Mouse (Mus musculus) heart, embryonic 13.5 days (tissue): ENCODE measurements at regions not wholly inside any gene's neighbourhood (a gene's known extent, or its start where the extent isn't known, plus 50 kb on each side); places are given as distances from the start of the nearest gene placed in this dataset.

Experiments
- ATAC-seq: fragments of 200-750 bp; cut with Nextera tagmentation; 2 replicates; pipeline ENCODE4 v1.8.0; 2017; ENCODE audit warnings: moderate TSS enrichment; ENCODE audit not compliant: insufficient number of reproducible peaks, low FRiP score, low TSS enrichment; ENCODE audit errors: extremely low read depth
- H3K27ac ChIP-seq: fragments of 300-500 bp; sonication (generic); replicated peaks from 2 replicates; pipeline ENCODE4 v1.5.1; 2015; ENCODE audit warnings: moderate library complexity, mild to moderate bottlenecking, inconsistent platforms
- H3K27me3 ChIP-seq: fragments of 300-500 bp; sonication (generic); replicated peaks from 2 replicates; pipeline ENCODE4 v1.6.1; 2015; ENCODE audit warnings: mild to moderate bottlenecking, inconsistent platforms
- H3K36me3 ChIP-seq: fragments of 300-500 bp; sonication (generic); 2 replicates; pipeline ENCODE4 v1.6.1; 2015; ENCODE audit warnings: mild to moderate bottlenecking, inconsistent platforms
- H3K4me1 ChIP-seq: fragments of 300-500 bp; sonication (generic); 2 replicates; pipeline ENCODE4 v1.6.1; 2015; ENCODE audit warnings: inconsistent platforms
- H3K4me2 ChIP-seq: fragments of 300-500 bp; sonication (generic); 2 replicates; pipeline ENCODE4 v1.6.1; 2015; ENCODE audit warnings: inconsistent platforms, mild to moderate bottlenecking, moderate library complexity
- H3K4me3 ChIP-seq: fragments of 300-500 bp; sonication (generic); 2 replicates; pipeline ENCODE4 v1.5.1; 2015; ENCODE audit warnings: moderate library complexity, mild to moderate bottlenecking, inconsistent platforms
- H3K9ac ChIP-seq: fragments of 300-500 bp; sonication (generic); 2 replicates; pipeline ENCODE4 v1.6.1; 2015; ENCODE audit warnings: inconsistent platforms, mild to moderate bottlenecking, moderate library complexity
- H3K9me3 ChIP-seq: fragments of 300-500 bp; sonication (generic); 2 replicates; pipeline ENCODE4 v1.6.1; 2016; ENCODE audit warnings: inconsistent platforms
- WGBS: fragments of 180-500 bp; shearing (Covaris S2); methylation state at CpG from one replicate; pipeline ENCODE4 v1.1.7; 2015; ENCODE audit warnings: mixed read lengths; 5-methylcytosine and 5-hydroxymethylcytosine counted together

DNA sequence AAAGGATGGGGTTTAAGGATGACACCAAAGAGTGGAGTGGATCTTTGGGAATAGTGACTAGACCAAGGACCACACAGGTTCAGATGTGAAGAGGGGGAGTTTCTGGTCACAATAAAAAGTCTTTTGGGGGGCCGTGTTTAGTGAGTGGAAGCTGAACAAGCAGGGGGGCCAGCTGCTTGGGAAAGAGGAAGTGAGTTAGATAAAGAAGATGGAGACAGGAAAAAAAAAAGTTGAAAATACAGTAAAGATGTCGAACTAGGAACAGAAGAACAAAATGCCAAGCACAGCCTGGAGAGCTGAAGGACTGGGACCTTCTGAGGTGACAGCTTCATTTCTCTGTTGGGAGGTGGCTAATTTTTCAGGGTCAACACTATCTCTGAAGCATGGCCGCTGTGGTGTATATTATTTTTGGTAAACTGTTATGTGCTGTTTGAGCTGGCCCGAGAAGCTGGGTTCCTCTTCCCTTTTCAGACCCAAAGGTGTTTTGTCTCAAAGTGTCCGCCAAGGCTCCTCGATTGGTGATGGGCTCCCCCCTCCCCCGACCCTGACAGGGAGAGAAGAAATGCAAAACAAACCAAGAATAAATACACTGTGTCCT, 97.1 kb downstream of the Nog start:
- H3K4me2 ChIP-seq = no peak overlapping the region
- no peaks in the 10 kb centered on the region for H3K9me3 ChIP-seq
- no peak overlapping the region for H3K4me3 ChIP-seq
- H3K27me3 ChIP-seq = no peaks in the 10 kb centered on the region; the same call in 1 of the 2 replicates
- no peaks in the 10 kb centered on the region for H3K36me3 ChIP-seq
- ATAC-seq = no peak
- WGBS = 44% methylated on average over 7 of the region's 7 CpGs
- no peak overlapping the region for H3K27ac ChIP-seq
- H3K9ac ChIP-seq = no peak overlapping the region
- peaks cover 7% of the 10 kb centered on the region; the same call in 1 of the 2 replicates for H3K4me1 ChIP-seq

DNA sequence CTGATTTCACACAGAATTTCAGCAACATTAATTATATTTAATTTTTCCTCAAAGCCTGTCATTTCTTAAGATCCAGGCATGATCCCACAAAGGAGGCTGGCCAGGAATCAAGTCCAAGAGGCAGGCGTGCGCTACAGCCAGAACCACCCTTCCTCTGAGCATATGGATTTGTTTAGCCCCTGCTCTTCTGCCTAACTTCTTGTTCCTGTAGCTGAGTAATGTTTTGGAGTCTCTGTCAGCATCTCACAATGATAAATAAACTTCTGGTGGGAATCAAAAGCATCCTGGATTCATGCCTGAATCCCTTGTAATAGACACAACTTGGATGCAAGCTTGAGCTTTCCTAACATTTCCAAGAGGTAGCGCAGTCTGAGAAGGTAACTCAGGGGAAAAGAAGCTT, 101.7 kb downstream of the Nog start:
- Histone ChIP-seq H3K27ac (no peak overlapping the region), H3K9me3 (no peaks in the 10 kb centered on the region; the same call in 1 of the 2 replicates), H3K9ac (no peak overlapping the region), H3K4me2 (no peak overlapping the region), H3K36me3 (no peaks in the 10 kb centered on the region), H3K27me3 (no peaks in the 10 kb centered on the region), H3K4me1 (peaks cover 6% of the 10 kb centered on the region; the same call in 1 of the 2 replicates), H3K4me3 (no peak overlapping the region)
- no peak for ATAC-seq
- 76% methylated on average over 3 of the region's 3 CpGs for WGBS

DNA sequence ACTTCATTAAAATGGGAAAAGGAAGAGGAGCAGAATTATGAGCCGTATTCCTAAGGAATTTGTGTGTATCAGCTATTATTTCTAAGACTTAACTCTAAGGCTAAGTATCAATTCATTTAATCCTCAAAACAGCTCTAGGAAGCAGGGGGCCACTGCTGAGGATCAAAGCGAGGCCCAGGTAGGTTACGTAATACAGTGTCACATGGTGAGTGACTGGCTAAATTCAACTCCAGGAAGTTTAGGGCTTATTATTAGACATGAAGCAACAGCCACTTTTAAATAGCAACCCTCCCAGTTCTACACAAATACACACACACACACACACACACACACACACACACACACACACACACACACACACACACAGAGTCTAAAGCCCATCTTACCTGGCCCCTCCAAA, 109.3 kb downstream of the Nog start:
- H3K4me1 ChIP-seq = no peaks in the 10 kb centered on the region
- H3K9ac ChIP-seq = no peak overlapping the region
- no peaks in the 10 kb centered on the region; the same call in 1 of the 2 replicates for H3K9me3 ChIP-seq
- H3K36me3 ChIP-seq = no peaks in the 10 kb centered on the region
- WGBS = 80% methylated on average over 3 of the region's 3 CpGs
- no peaks in the 10 kb centered on the region for H3K27me3 ChIP-seq
- ATAC-seq = no peak
- H3K4me3 ChIP-seq = no peak overlapping the region
- H3K4me2 ChIP-seq = no peak overlapping the region
- H3K27ac ChIP-seq = no peak overlapping the region

DNA sequence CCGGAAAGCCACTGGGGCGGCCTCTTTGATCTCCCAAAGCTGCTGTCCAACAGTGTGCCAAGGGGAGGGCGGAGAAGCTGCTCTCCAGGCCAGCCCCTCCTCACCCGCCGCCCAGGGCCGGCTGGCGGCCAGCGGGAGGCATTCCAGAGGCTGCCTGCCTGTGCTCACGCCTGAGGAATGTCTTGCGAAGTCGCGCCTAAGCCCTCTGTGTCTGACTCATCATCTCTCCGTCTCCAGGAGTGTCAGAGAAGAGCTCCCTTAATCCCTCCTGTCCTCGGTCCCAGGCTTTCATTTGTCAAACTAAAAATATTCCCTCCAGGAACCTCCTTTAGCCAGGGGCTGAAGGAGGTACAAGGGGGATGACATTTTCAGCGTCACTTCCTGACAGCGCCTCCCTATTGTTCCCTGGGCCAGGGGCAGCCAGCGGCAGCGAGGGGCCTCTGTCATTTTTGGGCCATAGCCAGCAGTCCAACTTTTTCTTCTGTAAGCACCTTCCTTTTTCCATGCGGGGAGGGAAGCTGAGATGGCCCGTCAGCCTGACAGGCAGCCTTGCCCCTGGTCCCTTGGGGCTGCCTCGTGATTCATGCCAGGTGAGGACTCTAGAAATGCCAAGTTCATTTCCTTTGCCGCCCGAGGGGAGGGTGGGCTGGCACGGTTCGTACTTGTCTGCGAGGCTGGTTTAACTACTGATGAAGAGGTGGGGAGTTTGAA, 113.4 kb downstream of the Gm525 start:
- Histone ChIP-seq H3K4me3 (peak overlapping the region; percentile 41), H3K9me3 (no peaks in the 10 kb centered on the region), H3K4me1 (peaks cover 29% of the 10 kb centered on the region), H3K4me2 (peak overlapping the region; percentile 66), H3K27ac (peak overlapping the region; percentile 79), H3K9ac (peak overlapping the region; percentile 9), H3K27me3 (no peaks in the 10 kb centered on the region), H3K36me3 (no peaks in the 10 kb centered on the region)
- peak; percentile 66 for ATAC-seq
- WGBS = 3% methylated on average over 26 of the region's 26 CpGs

DNA sequence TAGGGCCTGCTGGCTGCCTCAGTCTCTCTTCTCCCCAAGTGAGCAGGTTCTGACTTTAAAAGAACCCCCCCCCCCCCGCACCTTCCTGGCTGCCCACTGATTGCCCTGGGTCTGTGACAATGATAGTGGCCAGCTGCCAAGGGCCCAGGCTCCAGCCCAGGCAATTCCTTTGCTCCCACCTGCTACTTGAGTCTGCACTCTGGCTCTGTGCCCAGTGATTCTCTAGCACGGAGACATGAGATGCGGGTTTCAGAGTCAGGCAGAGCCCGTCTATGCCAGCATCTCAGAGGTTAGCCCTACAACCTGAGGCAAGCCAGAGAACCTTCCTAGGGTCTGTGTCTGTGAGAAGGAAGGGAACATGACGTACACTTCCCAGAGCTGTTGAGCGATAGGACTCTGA, 112.2 kb downstream of the Gm525 start:
- WGBS = 20% methylated on average over 6 of the region's 6 CpGs
- H3K27ac ChIP-seq = peak overlapping the region; percentile 32
- H3K4me2 ChIP-seq = peak overlapping the region; percentile 10; the same call in 1 of the 2 replicates

DNA sequence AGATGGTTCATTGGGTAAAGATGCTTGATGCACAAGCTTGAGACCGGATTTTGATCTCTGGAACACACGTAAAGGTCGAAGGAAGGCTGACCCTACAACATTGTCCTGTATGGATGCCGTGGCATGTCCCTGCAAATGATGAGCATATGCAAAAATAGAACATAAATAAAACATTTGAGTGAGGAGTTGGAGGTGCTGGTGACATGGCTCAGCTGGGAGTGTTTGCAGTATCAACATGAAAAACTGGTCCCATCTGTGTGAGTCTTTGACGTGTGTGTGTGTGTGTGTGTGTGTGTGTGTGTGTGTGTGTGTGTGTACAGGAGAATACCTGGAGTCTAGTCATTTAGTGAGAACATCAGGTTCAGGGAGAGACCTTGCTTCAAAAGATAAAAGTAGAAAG, 107.8 kb downstream of the Gm525 start:
- H3K4me3 ChIP-seq = no peak overlapping the region
- no peak overlapping the region for H3K27ac ChIP-seq
- H3K36me3 ChIP-seq = no peaks in the 10 kb centered on the region
- no peaks in the 10 kb centered on the region for H3K27me3 ChIP-seq
- no peak for ATAC-seq
- H3K9ac ChIP-seq = no peak overlapping the region
- H3K9me3 ChIP-seq = no peaks in the 10 kb centered on the region
- H3K4me1 ChIP-seq = peaks cover 17% of the 10 kb centered on the region
- 75% methylated on average over 5 of the region's 5 CpGs for WGBS
- no peak overlapping the region for H3K4me2 ChIP-seq

More for the DNA sequence above, 112.2 kb downstream of the Gm525 start:
- Histone ChIP-seq H3K9ac (no peak overlapping the region), H3K4me3 (no peak overlapping the region), H3K9me3 (no peaks in the 10 kb centered on the region), H3K4me1 (peaks cover 29% of the 10 kb centered on the region), H3K27me3 (no peaks in the 10 kb centered on the region), H3K36me3 (no peaks in the 10 kb centered on the region)
- 0 out of 2 replicates have a peak, but pooled peaks have one; percentile 48 for ATAC-seq

DNA sequence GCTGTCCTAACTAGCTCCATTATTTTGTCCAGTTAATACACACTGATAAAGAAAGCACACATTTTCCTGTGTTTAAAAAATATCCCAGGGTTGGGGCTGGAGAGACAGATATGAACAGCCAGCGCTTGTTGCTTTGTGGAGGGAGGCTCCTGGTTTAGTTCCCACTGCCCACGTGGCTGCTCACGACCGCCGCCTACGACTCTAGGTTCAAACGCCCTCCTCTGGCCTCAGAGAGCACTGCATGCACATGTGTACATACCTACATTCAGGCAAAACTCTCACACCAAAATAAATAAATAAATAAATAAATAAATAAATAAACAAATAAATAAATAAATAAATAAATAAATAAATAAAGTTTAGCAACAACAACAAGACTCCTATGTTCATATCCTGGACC, 104.8 kb downstream of the Gm525 start:
- ATAC-seq = no peak
- Histone ChIP-seq H3K27ac (no peak overlapping the region), H3K4me3 (no peak overlapping the region), H3K4me2 (no peak overlapping the region), H3K9ac (no peak overlapping the region), H3K9me3 (no peaks in the 10 kb centered on the region), H3K36me3 (no peaks in the 10 kb centered on the region), H3K4me1 (peaks cover 11% of the 10 kb centered on the region), H3K27me3 (no peaks in the 10 kb centered on the region)
- 90% methylated on average over 7 of the region's 7 CpGs for WGBS

DNA sequence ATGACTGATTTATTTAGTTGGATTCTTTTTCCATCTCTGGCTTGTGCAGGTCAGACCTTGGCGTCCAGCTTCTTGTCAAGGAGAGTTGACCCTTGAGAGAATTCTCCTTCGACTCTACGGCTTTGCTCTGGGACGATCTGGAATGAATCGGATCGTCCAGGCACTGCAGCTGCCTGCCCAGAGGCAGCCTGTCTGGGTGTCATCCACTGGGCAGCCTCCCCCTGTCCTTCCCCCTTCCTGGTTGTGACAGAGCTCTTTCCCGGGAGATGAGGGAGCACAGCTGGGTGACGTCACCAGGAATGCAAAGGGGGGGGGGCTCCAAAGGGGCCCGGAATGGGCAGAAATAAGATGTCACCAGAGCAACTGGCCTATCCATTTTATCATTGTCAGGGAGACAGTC, 101.9 kb downstream of the Gm525 start:
- H3K27me3 ChIP-seq = no peaks in the 10 kb centered on the region
- peak overlapping the region; percentile 22 for H3K4me3 ChIP-seq
- H3K9me3 ChIP-seq = no peaks in the 10 kb centered on the region
- H3K4me2 ChIP-seq = peak overlapping the region; percentile 58
- peak; percentile 38; the same call in 1 of the 2 replicates for ATAC-seq
- H3K27ac ChIP-seq = no peak overlapping the region
- peaks cover 11% of the 10 kb centered on the region for H3K4me1 ChIP-seq
- peak overlapping the region; percentile 37; the same call in 1 of the 2 replicates for H3K9ac ChIP-seq
- H3K36me3 ChIP-seq = no peaks in the 10 kb centered on the region
- WGBS = 4% methylated on average over 9 of the region's 9 CpGs

DNA sequence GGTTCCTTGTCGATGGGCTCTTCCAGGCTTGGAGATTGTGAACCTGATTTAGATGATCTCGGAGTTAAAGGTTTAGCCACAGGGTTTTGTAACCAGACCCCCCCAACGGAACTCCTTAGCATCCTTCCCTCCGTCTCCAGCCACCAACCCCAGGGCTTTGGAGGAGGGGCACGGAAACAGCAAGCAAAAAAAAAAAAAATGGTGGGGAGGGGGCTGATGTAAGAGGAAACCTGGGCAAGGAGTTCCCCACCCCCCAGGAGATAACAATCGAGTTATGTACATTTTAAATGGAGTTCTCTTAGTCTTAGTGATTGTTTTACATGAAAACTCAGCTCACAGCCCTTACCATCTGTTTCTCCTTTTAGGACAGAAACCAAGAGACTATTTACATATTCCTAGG, 101.3 kb downstream of the Gm525 start:
- Histone ChIP-seq H3K36me3 (no peaks in the 10 kb centered on the region), H3K9ac (0 out of 2 replicates have a peak overlapping the region, but pooled peaks have one; percentile 37), H3K4me3 (peak overlapping the region; percentile 22; the same call in 1 of the 2 replicates), H3K27ac (no peak overlapping the region), H3K4me2 (peak overlapping the region; percentile 58), H3K4me1 (peaks cover 11% of the 10 kb centered on the region), H3K9me3 (no peaks in the 10 kb centered on the region), H3K27me3 (no peaks in the 10 kb centered on the region)
- WGBS = 31% methylated on average over 6 of the region's 6 CpGs
- ATAC-seq = no peak

DNA sequence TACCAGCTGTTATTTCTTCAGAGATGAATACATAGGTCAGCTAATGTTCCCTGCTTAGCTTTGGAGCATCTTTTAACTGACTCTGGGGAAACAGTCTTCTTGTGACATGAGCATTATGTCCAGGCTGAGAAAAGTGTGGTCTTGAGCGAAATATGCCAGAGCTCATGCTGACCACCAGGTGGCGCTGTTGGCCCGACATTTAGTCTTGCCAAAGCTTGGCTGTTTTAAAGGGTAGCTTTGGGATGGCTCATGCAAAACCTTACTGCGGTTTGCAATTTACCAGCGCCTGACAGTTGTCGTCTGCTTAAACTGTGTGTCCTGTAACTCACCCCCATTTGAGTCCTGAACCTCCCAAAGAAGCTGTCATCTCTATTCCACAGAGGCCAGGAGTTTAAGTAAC, 91.6 kb downstream of the Gm525 start:
- no peak for ATAC-seq
- H3K4me1 ChIP-seq = no peaks in the 10 kb centered on the region
- H3K27me3 ChIP-seq = 0 out of 2 replicates have a peak, but pooled peaks cover 10% of the 10 kb centered on the region

DNA sequence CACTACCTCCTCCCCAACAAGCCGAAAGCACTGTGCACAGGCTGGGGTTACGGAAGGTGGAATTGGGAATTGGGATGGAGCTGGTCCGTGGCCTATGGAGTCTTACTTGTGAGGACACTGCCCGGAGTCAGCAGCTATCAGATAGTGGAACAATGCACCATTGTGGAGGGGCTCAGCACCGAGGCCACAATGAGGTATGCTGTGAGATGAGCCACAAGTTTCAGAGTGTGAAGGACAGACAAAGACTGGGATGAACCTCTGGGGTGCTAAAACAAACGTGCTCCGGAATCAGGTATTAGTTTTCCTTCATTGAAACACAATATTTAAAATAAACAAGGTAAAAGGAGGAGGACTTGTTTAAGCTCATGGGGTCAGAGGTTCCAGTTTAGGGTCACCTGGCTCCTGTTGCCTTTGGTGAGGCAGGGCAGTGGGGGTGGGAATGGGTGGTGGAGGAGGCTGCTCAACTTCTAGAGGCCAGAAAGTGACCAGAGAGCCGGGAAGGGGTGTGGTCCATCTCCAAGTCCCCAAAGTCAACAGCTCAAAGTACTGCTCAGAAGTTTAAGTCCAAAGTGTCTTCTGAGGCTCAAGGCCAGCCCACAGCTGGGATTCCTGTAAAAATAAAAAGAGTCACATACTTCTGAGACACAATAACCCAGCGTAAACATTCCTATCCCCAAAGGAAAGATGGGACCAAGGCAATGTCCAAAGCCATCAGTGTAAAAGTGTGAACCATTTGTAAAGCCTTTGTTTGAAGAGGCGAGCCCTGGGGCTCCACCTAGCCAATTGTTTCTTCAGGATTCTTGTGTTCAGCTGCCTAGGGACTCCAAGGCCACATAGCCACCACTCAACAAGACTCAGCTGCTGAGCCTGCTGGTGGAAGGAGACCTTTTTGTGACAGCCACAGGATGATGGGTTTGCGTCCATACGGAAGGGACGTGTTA, 80.1 kb downstream of the Gm525 start:
- Histone ChIP-seq H3K36me3 (no peaks in the 10 kb centered on the region), H3K27ac (no peak overlapping the region), H3K9me3 (no peaks in the 10 kb centered on the region), H3K27me3 (no peaks in the 10 kb centered on the region), H3K4me3 (no peak overlapping the region), H3K4me2 (no peak overlapping the region), H3K9ac (no peak overlapping the region), H3K4me1 (no peaks in the 10 kb centered on the region)
- no peak for ATAC-seq
- WGBS = 71% methylated on average over 13 of the region's 13 CpGs

More for the DNA sequence above, 91.6 kb downstream of the Gm525 start:
- no peak overlapping the region for H3K4me3 ChIP-seq
- H3K9me3 ChIP-seq = no peaks in the 10 kb centered on the region
- no peak overlapping the region for H3K27ac ChIP-seq
- H3K4me2 ChIP-seq = no peak overlapping the region
- 15% methylated on average over 6 of the region's 6 CpGs for WGBS
- no peaks in the 10 kb centered on the region for H3K36me3 ChIP-seq
- no peak overlapping the region for H3K9ac ChIP-seq
